Mouse (Mus musculus) heart, embryonic 16.5 days (tissue): ENCODE data around the gene Rock2. TPM values are rescaled to one million over a fixed set of nuclear protein-coding genes. Genes with fewer than 3 reads are reported as not detected.
A peak's percentile ranks its signal among the peaks of the same experiment; 100 is the strongest.

Experiments used
- ATAC-seq: fragments of 200-750 bp; cut with Nextera tagmentation; replicated peaks from 2 replicates; pipeline ENCODE4 v1.8.0; 2017; ENCODE audit warnings: moderate number of reproducible peaks; ENCODE audit not compliant: insufficient read depth, low FRiP score; ENCODE audit errors: extremely low read depth
- H3K27ac ChIP-seq: fragments of 300-500 bp; sonication (generic); 2 replicates; pipeline ENCODE4 v1.5.1; 2014; ENCODE audit warnings: mild to moderate bottlenecking, low read length, control low read depth, moderate library complexity
- H3K27me3 ChIP-seq: fragments of 300-500 bp; sonication (generic); 2 replicates; pipeline ENCODE4 v1.6.1; 2014; ENCODE audit warnings: low read length, mixed read lengths; ENCODE audit not compliant: control insufficient read depth, insufficient read depth
- H3K36me3 ChIP-seq: fragments of 300-500 bp; sonication (generic); 2 replicates; pipeline ENCODE4 v1.6.1; 2014; ENCODE audit not compliant: control insufficient read depth, insufficient read depth
- H3K4me1 ChIP-seq: fragments of 300-500 bp; sonication (generic); 2 replicates; pipeline ENCODE4 v1.6.1; 2014; ENCODE audit warnings: low read length, mixed read lengths; ENCODE audit not compliant: control insufficient read depth, insufficient read depth
- H3K4me2 ChIP-seq: fragments of 300-500 bp; sonication (generic); 2 replicates; pipeline ENCODE4 v1.6.1; 2014; ENCODE audit warnings: low read depth, mild to moderate bottlenecking, control low read depth, low read length
- H3K4me3 ChIP-seq: fragments of 300-500 bp; sonication (generic); 2 replicates; pipeline ENCODE4 v1.5.1; 2014; ENCODE audit warnings: mild to moderate bottlenecking, control low read depth, low read length
- H3K9ac ChIP-seq: fragments of 300-500 bp; sonication (generic); 2 replicates; pipeline ENCODE4 v1.6.1; 2014; ENCODE audit warnings: low read length, control low read depth
- H3K9me3 ChIP-seq: fragments of 300-500 bp; sonication (generic); replicated peaks from 2 replicates; pipeline ENCODE4 v1.6.1; 2016; ENCODE audit warnings: low read length; ENCODE audit not compliant: control insufficient read depth
- WGBS: fragments of 180-500 bp; shearing (Covaris S2); extraction: QIAGEN DNeasy Blood & Tissue Kit; methylation state at CpG from one replicate; pipeline ENCODE4 v1.1.7; 2014; 5-methylcytosine and 5-hydroxymethylcytosine counted together
- polyA plus RNA-seq: library from polyadenylated mRNA; unstranded; fragments of >200 nt; fragmentation: Nextera tagmentation; extraction: Ambion mirVana; gene quantifications from 2 replicates; pipeline ENCODE4 v1.2.1, GENCODE M21; 2015

Rock2 gene
- polyA plus RNA-seq, 1 experiment from 2014 or later = 16.8 TPM

DNA sequence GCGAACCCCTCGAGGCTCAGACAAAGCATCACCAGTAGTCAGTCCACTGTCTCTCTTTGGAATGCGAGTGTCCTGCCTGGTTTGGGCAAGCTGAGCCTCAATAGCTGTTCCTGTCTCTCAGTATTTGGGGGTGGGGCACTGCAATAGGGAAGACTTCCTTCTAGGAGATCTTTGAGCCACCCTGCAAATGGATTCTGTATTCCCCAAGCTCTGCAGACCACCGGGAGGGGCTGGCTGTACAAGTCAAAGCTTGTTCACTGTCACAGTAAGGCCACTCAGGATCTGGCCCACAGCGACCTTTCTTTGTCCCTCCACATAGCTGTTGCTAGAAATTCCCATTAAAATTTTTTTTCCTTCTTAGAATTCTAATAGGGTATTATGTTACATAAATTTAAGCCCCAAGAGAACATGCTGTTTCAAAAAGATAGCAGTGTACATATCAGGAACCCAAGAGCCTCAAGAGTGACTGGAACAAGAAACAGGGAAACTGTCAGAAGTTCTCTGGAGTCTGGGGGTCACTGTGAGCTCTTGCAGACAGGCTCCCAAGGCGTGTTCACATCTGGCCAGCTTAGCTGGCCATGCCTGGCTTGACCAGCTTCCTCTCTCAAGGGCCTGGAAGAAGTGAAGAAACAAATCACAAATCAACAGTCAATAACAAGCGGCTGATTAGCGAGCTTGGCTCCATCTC lies 25.5 kb upstream of the Rock2 start:
- ATAC-seq = no peak; the same call in 1 of the 2 replicates
- no peak overlapping the region for H3K9ac ChIP-seq
- no peaks in the 10 kb centered on the region for H3K27me3 ChIP-seq
- no peaks in the 10 kb centered on the region for H3K9me3 ChIP-seq
- H3K4me3 ChIP-seq = no peak overlapping the region
- H3K36me3 ChIP-seq = no peaks in the 10 kb centered on the region
- H3K4me2 ChIP-seq = no peak overlapping the region
- 29% methylated on average over 8 of the region's 8 CpGs for WGBS
- H3K27ac ChIP-seq = peak overlapping the region; percentile 97
- H3K4me1 ChIP-seq = peaks cover 57% of the 10 kb centered on the region

DNA sequence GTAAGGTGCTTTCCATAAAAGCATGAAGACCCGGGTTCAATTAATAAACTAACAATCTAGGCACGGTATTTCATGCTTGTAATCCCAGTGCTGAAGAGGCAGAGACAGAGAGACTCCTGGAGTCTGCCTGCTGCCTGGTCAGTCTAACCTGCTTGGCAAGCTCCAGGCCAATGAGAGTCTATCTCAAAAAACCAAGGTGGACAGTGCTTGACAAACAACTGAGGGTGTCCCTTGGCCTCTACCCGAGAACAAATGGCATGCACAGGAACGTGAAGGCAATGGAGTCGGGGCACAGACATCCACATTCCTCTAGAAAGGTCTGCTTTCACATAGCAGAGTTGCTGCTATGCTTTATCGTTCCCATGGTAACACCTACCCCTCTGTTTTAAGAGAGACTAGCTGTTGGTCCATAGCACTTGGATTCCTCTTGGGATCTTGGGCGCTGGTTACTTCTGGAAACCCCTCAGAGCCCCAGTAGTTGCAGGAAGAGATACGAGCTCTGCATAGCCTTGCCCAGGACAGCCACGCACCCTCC lies 24.8 kb upstream of the Rock2 start:
- no peak; the same call in none of the 2 replicates for ATAC-seq
- Histone ChIP-seq H3K4me3 (no peak overlapping the region), H3K9me3 (no peaks in the 10 kb centered on the region), H3K27ac (peak overlapping the region; percentile 97), H3K27me3 (no peaks in the 10 kb centered on the region), H3K4me2 (peak overlapping the region; percentile 31; the same call in 1 of the 2 replicates), H3K9ac (no peak overlapping the region), H3K4me1 (peaks cover 64% of the 10 kb centered on the region), H3K36me3 (no peaks in the 10 kb centered on the region)
- 32% methylated on average over 9 of the region's 9 CpGs for WGBS

DNA sequence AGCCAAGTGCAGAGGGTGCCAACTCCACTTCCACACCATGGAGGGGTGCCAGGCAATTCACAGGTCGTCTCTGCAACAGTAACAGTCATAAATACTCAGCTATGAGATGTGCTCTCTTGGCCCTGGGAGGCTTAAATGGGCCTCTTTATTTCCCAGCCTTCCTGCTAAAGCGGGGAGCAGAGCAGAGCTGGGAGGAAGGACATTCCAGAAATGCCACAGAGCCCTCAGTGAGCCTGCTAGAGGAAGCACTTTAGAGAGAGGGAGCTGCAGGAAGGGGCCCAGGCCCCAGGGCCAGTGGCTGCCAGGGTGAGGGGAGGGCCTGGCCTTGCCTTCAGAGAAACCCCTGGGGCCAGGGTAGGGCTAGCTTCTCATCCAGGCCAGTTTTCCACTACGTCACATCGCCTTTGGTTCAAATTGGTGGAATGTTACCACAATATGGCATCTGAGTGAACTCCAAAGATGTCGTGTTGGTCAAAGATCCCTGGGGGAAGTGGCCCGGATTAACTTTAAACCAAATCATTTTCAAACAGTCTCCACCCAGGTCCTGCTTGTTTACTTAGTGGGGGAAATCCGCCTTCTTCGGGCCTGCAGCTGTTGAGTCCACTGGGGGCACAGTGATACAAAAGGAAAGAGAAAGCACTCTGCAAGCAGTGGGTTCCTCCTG lies 24.2 kb upstream of the Rock2 start:
- no peak overlapping the region for H3K4me3 ChIP-seq
- WGBS = 22% methylated on average over 8 of the region's 8 CpGs
- peak overlapping the region; percentile 54; the same call in 1 of the 2 replicates for H3K9ac ChIP-seq
- no peaks in the 10 kb centered on the region for H3K9me3 ChIP-seq
- peak; percentile 79 for ATAC-seq
- peak overlapping the region; percentile 31; the same call in 1 of the 2 replicates for H3K4me2 ChIP-seq
- H3K4me1 ChIP-seq = peaks cover 69% of the 10 kb centered on the region
- no peaks in the 10 kb centered on the region for H3K27me3 ChIP-seq
- peak overlapping the region; percentile 97 for H3K27ac ChIP-seq
- H3K36me3 ChIP-seq = no peaks in the 10 kb centered on the region

DNA sequence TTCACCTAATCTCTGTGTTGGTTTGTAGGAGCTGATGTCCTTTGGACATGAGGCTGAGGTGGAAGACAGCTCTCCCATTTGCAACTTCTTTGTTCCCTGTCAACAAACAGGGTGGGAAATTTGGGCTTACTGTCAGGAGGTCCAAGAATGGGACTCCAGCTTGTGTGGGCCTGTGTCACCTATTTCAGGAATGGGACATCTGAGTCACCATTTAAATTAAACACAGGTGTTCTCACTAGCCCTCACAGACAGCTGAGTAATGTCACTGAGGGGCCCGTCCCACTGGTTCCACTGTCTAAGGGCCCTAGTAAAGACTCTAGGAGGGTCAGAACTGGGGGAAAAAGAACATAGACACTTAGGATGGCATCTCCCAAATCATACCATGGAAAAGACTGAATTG lies 22.7 kb upstream of the Rock2 start:
- H3K27ac ChIP-seq = no peak overlapping the region
- no peaks in the 10 kb centered on the region for H3K9me3 ChIP-seq
- H3K4me2 ChIP-seq = no peak overlapping the region
- no peaks in the 10 kb centered on the region for H3K36me3 ChIP-seq
- ATAC-seq = no peak
- 78% methylated on average over 1 of the region's 1 CpGs for WGBS
- no peaks in the 10 kb centered on the region for H3K27me3 ChIP-seq
- H3K4me3 ChIP-seq = no peak overlapping the region
- H3K4me1 ChIP-seq = peaks cover 67% of the 10 kb centered on the region
- H3K9ac ChIP-seq = no peak overlapping the region

DNA sequence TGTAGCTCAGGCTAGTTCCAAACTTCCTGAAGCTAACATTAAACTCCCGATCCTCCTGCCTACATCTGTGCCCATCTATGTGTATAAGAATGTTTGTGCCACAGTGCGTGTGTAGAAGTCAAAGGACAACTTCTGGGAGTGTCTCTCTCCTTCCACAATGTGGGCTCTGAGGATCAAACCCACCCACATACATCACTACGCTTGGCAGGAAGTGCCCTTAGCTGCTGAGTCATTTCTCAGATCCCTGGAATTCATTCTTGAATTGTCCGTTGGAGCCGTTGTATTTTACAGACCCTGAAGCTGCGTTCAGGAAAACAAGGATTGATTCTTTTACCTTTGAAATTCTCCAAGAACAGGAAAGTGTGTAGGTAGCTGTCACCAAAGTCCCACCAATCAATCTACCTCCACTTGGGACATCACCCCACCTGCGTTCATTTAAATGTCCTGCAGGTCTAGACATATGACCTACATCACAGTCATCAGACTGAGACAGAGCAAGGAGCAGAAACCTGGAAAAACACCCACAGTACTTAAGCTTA lies 21.7 kb upstream of the Rock2 start:
- Histone ChIP-seq H3K36me3 (no peaks in the 10 kb centered on the region), H3K4me1 (peaks cover 68% of the 10 kb centered on the region), H3K27ac (no peak overlapping the region), H3K4me3 (no peak overlapping the region), H3K9ac (no peak overlapping the region), H3K27me3 (no peaks in the 10 kb centered on the region), H3K4me2 (no peak overlapping the region), H3K9me3 (no peaks in the 10 kb centered on the region)
- ATAC-seq = no peak
- 49% methylated on average over 7 of the region's 7 CpGs for WGBS

DNA sequence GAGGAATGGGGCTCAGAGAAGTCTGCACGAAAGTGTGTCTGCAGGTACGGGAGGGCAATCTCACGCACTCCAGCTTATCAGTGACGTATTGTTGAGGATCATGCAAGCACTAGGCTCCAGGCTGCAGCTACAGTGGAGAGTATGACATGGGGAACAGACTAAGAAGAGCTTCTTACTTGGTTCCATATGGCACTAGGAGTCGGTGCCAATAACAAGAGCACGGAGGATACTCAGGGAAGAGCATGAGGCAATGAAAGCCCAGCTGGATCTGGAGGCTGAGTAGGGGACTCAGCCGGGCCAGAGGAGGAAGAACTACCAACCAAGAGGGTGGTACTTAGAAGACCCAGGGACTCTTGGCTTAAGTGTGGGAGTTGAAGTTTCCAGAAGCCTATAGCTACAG lies 21.1 kb upstream of the Rock2 start:
- ATAC-seq = no peak
- Histone ChIP-seq H3K9ac (no peak overlapping the region), H3K36me3 (no peaks in the 10 kb centered on the region), H3K4me3 (no peak overlapping the region), H3K9me3 (no peaks in the 10 kb centered on the region), H3K4me1 (peaks cover 62% of the 10 kb centered on the region), H3K4me2 (no peak overlapping the region), H3K27ac (no peak overlapping the region), H3K27me3 (no peaks in the 10 kb centered on the region)
- WGBS = 53% methylated on average over 7 of the region's 7 CpGs

DNA sequence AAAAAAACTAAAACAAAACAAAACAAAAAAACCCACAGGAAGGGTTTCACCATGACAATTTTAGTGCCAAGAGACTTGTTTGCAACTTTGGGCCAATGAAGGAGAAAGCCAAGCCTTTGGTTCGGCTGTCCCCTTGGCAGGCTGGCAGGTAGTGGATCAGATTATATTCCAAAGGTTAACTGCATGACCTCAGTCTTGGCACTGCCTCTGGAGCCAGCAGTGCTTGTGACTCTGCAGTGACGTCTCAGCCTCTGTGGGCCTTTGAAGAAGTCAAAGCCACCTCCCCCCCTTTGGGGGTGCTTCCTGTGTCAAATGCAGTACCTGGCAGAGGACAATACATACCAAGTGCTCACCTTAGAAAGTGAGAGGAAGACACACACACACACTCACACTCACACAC lies 20.6 kb upstream of the Rock2 start:
- Histone ChIP-seq H3K27me3 (no peaks in the 10 kb centered on the region), H3K9ac (no peak overlapping the region), H3K4me2 (no peak overlapping the region), H3K9me3 (no peaks in the 10 kb centered on the region), H3K36me3 (no peaks in the 10 kb centered on the region), H3K4me1 (peaks cover 57% of the 10 kb centered on the region), H3K4me3 (no peak overlapping the region), H3K27ac (no peak overlapping the region)
- 22% methylated on average over 2 of the region's 2 CpGs for WGBS
- no peak for ATAC-seq

DNA sequence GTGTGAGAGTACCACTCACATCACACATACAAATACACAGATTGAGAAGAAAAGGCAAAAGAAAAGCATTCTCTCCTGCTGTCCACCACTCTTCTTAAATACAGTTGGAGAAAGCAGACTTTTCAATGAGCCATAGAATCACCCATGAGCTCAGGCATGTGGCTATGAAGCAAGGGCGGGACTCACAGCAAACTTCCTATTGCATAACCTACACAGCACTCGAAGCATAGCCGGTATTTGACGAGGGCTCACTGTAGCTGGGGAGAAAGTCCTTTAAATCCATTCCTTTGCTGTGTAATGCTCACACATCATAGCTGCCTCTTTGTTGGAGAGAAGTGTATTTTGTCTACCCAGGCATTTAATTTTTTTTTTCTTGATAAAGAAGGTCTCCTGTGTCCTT lies 19.4 kb upstream of the Rock2 start:
- 0 out of 2 replicates have a peak overlapping the region, but pooled peaks have one; percentile 17 for H3K9ac ChIP-seq
- H3K9me3 ChIP-seq = no peaks in the 10 kb centered on the region
- H3K4me2 ChIP-seq = no peak overlapping the region
- no peaks in the 10 kb centered on the region for H3K36me3 ChIP-seq
- WGBS = 17% methylated on average over 4 of the region's 4 CpGs
- peak overlapping the region; percentile 29; the same call in 1 of the 2 replicates for H3K27ac ChIP-seq
- H3K27me3 ChIP-seq = no peaks in the 10 kb centered on the region
- peaks cover 46% of the 10 kb centered on the region for H3K4me1 ChIP-seq
- ATAC-seq = no peak
- H3K4me3 ChIP-seq = no peak overlapping the region

DNA sequence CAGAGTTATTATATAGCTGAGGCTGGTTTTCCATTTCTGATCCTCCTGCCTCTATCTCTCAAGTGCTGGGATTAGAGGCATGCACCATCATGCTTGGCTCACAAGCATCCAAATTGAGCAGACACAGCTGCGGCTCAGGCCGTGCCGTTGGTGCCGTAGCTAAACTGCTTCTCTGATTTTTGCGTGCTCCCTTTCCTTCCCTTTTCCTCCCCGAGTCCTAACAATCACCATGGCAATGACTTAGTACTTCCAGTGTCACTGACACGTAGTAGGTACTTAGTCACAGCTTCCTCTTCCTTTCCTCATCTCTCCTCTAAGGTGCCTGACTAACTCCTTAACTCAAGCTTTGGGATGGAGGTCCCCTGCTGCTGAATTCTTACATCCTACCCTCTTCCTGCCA lies 19.0 kb upstream of the Rock2 start:
- H3K27me3 ChIP-seq = no peaks in the 10 kb centered on the region
- H3K4me2 ChIP-seq = no peak overlapping the region
- no peaks in the 10 kb centered on the region for H3K9me3 ChIP-seq
- H3K9ac ChIP-seq = no peak overlapping the region
- peak overlapping the region; percentile 29; the same call in 1 of the 2 replicates for H3K27ac ChIP-seq
- peaks cover 41% of the 10 kb centered on the region for H3K4me1 ChIP-seq
- WGBS = 50% methylated on average over 7 of the region's 7 CpGs
- no peak for ATAC-seq
- H3K36me3 ChIP-seq = no peaks in the 10 kb centered on the region
- H3K4me3 ChIP-seq = no peak overlapping the region
